Mouse (Mus musculus): ENCODE measurements around the gene A930004D18Rik.

GRCm38 (mm10) chr2:18031831-18032537 is 5.6 kb downstream of the A930004D18Rik start:
- no peak for TF ChIP-seq POLR2A (IDR thresholded peaks at IDR 0.05; ENCODE audit: insufficient read length, low read depth)
- no peak for TF ChIP-seq MAX (IDR thresholded peaks at IDR 0.05; ENCODE audit: low read depth)
- TF ChIP-seq USF1 (IDR thresholded peaks at IDR 0.05; ENCODE audit: low read depth): no peak
- no peak for TF ChIP-seq TCF3 (IDR thresholded peaks at IDR 0.05; ENCODE audit: insufficient read length, low read depth)
- no peak for TF ChIP-seq MYOG (IDR thresholded peaks at IDR 0.05; ENCODE audit: control insufficient read depth in 1 of 3, insufficient read depth in 1 of 3, insufficient read length in 2 of 3, low read depth in 2 of 3)
- TF ChIP-seq MYOD1 (IDR thresholded peaks at IDR 0.05; ENCODE audit: control insufficient read depth in 1 of 3, insufficient read length in 2 of 3, low read depth in 2 of 3): no peak
- TF ChIP-seq POLR2AphosphoS2 (IDR thresholded peaks at IDR 0.05; ENCODE audit: insufficient read length, low read depth): no peak
- TF ChIP-seq TCF12 (IDR thresholded peaks at IDR 0.05; ENCODE audit: insufficient read depth, poor library complexity, severe bottlenecking): no peak
- no peak for TF ChIP-seq CEBPB (IDR thresholded peaks at IDR 0.05; ENCODE audit: insufficient read depth, poor library complexity, severe bottlenecking)
- no peak for TF ChIP-seq E2F4 (IDR thresholded peaks at IDR 0.05; ENCODE audit: insufficient read depth)
